8 mouse cellular contexts compared by ENCODE assay signal in genomic region chr14:21750881-21751542, GRCm38 (mm10). TPM values are rescaled to one million over a fixed set of nuclear protein-coding genes. Genes with fewer than 3 reads are reported as not detected.
DNase-seq lines count a peak whose midpoint lies in the region; ATAC-seq and TF ChIP-seq lines count a peak whose summit lies in the region.

Gene Dusp13, minus strand, starts transcription at chr14:21751181.

- peak; percentile 85 for ATAC-seq in erythroid progenitor cell, adult 5-6 weeks (replicated peaks; ENCODE audit: low FRiP score, poor library complexity, severe bottlenecking)
- ATAC-seq in heart, embryonic 16.5 days (replicated peaks; ENCODE audit: extremely low read depth, insufficient read depth, low FRiP score) = peak; percentile 77
- peak; percentile 78 for ATAC-seq in liver, embryonic 14.5 days (ENCODE audit: insufficient read depth)
- ATAC-seq in stomach, embryonic 14.5 days (ENCODE audit: insufficient number of reproducible peaks, insufficient read depth, low FRiP score, low read depth) = peak; percentile 80

- TF ChIP-seq CTCF in bone marrow macrophage, adult 2 months (IDR thresholded peaks at IDR 0.05; ENCODE audit: low read depth, low read length) = no peak
- no peak for TF ChIP-seq CTCF in liver, embryonic 14.5 days (IDR thresholded peaks at IDR 0.05; ENCODE audit: low read depth)

- H3K36me3 ChIP-seq in heart, embryonic 16.5 days (ENCODE audit: control insufficient read depth, insufficient read depth) = no peaks in the 10 kb centered on the region
- H3K36me3 ChIP-seq in liver, embryonic 14.5 days (replicated peaks; ENCODE audit: control insufficient read depth, insufficient read depth, low read depth) = no peaks in the 10 kb centered on the region
- no peaks in the 10 kb centered on the region for H3K36me3 ChIP-seq in stomach, embryonic 14.5 days (ENCODE audit: control insufficient read depth, insufficient read depth, low read length)

- peaks cover 52% of the 10 kb centered on the region for H3K4me1 ChIP-seq in bone marrow macrophage, adult 2 months (ENCODE audit: control insufficient read depth, insufficient read depth, low read length)
- peaks cover 10% of the 10 kb centered on the region for H3K4me1 ChIP-seq in heart, embryonic 16.5 days (ENCODE audit: control insufficient read depth, insufficient read depth, low read length)
- H3K4me1 ChIP-seq in liver, embryonic 14.5 days (replicated peaks; ENCODE audit: control insufficient read depth in 2 of 2, insufficient read depth in 2 of 2, low read length in 1 of 2) = peaks cover 23 to 27% of the 10 kb centered on the region in 2 experiments
- peaks cover 4% of the 10 kb centered on the region; the same call in 1 of the 2 replicates for H3K4me1 ChIP-seq in stomach, embryonic 14.5 days (ENCODE audit: control insufficient read depth, insufficient read depth, low read length)

- 0% methylated on average over 26 of the region's 26 CpGs for WGBS in heart, embryonic 16.5 days
- WGBS in liver, embryonic 14.5 days (ENCODE audit: insufficient replicate concordance) = 0% methylated on average over 26 of the region's 26 CpGs
- WGBS in stomach, embryonic 14.5 days = under 1% methylated on average over 26 of the region's 26 CpGs

- peak within 1 kb of the TSS; percentile 72 for H3K4me2 ChIP-seq in heart, embryonic 16.5 days (ENCODE audit: low read depth, low read length)
- H3K4me2 ChIP-seq in liver, embryonic 14.5 days (ENCODE audit: low read depth) = peak within 1 kb of the TSS; percentile 84
- H3K4me2 ChIP-seq in stomach, embryonic 14.5 days (replicated peaks; ENCODE audit: low read depth, low read length) = peak within 1 kb of the TSS; percentile 66

- no peaks in the 10 kb centered on the region for H3K9me3 ChIP-seq in heart, embryonic 16.5 days (replicated peaks; ENCODE audit: control insufficient read depth, low read length)
- H3K9me3 ChIP-seq in liver, embryonic 14.5 days (ENCODE audit: control insufficient read depth, low read length) = no peaks in the 10 kb centered on the region
- H3K9me3 ChIP-seq in stomach, embryonic 14.5 days (ENCODE audit: control insufficient read depth, low read depth, low read length) = no peaks in the 10 kb centered on the region

- peak within 1 kb of the TSS; percentile 89 for H3K9ac ChIP-seq in heart, embryonic 16.5 days (ENCODE audit: low read length)
- peak within 1 kb of the TSS; percentile 92 for H3K9ac ChIP-seq in liver, embryonic 14.5 days (replicated peaks)
- peak within 1 kb of the TSS; percentile 76 for H3K9ac ChIP-seq in stomach, embryonic 14.5 days (replicated peaks; ENCODE audit: low read depth, low read length)

- DNase-seq in CD4-positive helper T cell, adult 2 months (ENCODE audit: low read depth, low spot score) = peak; percentile 85
- DNase-seq in kidney, postnatal 25 days = peak; percentile 76 to 90
- peak in 1 of 3 experiments; percentile 31 for DNase-seq in liver, embryonic 14.5 days (ENCODE audit: low read depth in 3 of 3, low spot score in 3 of 3)
- DNase-seq in natural killer cell, adult 2 months (ENCODE audit: low spot score in 2 of 2) = peak; percentile 53 to 68

- peak within 1 kb of the TSS; percentile 81 for H3K4me3 ChIP-seq in bone marrow macrophage, adult 2 months (ENCODE audit: insufficient read depth, low read length)
- H3K4me3 ChIP-seq in heart, embryonic 16.5 days (ENCODE audit: low read length) = peak within 1 kb of the TSS; percentile 87
- peak within 1 kb of the TSS; percentile 89 to 99 for H3K4me3 ChIP-seq in liver, embryonic 14.5 days (ENCODE audit: insufficient read depth in 1 of 2, low read depth in 2 of 2, low read length in 2 of 2)
- H3K4me3 ChIP-seq in stomach, embryonic 14.5 days (ENCODE audit: low read depth, low read length) = peak within 1 kb of the TSS; percentile 98

- no peak for TF ChIP-seq POLR2A in bone marrow macrophage, adult 2 months (IDR thresholded peaks at IDR 0.05; ENCODE audit: borderline replicate concordance, low read depth, low read length)

- no peaks in the 10 kb centered on the region for H3K27me3 ChIP-seq in heart, embryonic 16.5 days (ENCODE audit: control insufficient read depth, insufficient read depth, low read length)
- H3K27me3 ChIP-seq in liver, embryonic 14.5 days (ENCODE audit: control insufficient read depth, insufficient read depth, low read length) = no peaks in the 10 kb centered on the region
- no peaks in the 10 kb centered on the region for H3K27me3 ChIP-seq in stomach, embryonic 14.5 days (ENCODE audit: control insufficient read depth, insufficient read depth, low read length)

- no peak for TF ChIP-seq EP300 in liver, embryonic 14.5 days (IDR thresholded peaks at IDR 0.05; ENCODE audit: low read depth)

- H3K27ac ChIP-seq in bone marrow macrophage, adult 2 months (ENCODE audit: insufficient read depth, low read depth, low read length) = peak within 1 kb of the TSS; percentile 63
- peak within 1 kb of the TSS; percentile 84 for H3K27ac ChIP-seq in heart, embryonic 16.5 days (ENCODE audit: low read length)
- peak within 1 kb of the TSS; percentile 35 for H3K27ac ChIP-seq in liver, embryonic 14.5 days
- H3K27ac ChIP-seq in stomach, embryonic 14.5 days (ENCODE audit: low read length) = peak within 1 kb of the TSS; percentile 83

RNA-seq across cellular contexts. Expression of gene Dusp13, which starts in this region (rescaled TPM):
- polyA plus RNA-seq in bone marrow macrophage, adult 2 months (2012; ENCODE audit: insufficient read depth, insufficient read length, missing spikeins) = 0.79 TPM in 1 of 2 replicates, not detected in the other
- not detected in 2 replicates for total RNA-seq in erythroid progenitor cell, adult 5-6 weeks (2015; ENCODE audit: low replicate concordance)
- not detected in 2 replicates for total RNA-seq in erythroid progenitor cell, adult 5-6 weeks (2017; ENCODE audit: low replicate concordance)
- polyA plus RNA-seq in heart, embryonic 16.5 days (2015; fragmentation: Nextera tagmentation; extraction: Ambion mirVana) = not detected in 2 replicates
- polyA plus RNA-seq in liver, embryonic 14.5 days (2012; rRNA removed) = 0.04 TPM in 1 of 2 replicates, not detected in the other
- not detected in 2 replicates for polyA plus RNA-seq in liver, embryonic 14.5 days (2014; fragmentation: Nextera tagmentation; extraction: Ambion mirVana)
- polyA plus RNA-seq in stomach, embryonic 14.5 days (2014; fragmentation: Nextera tagmentation; extraction: Ambion mirVana) = not detected in 2 replicates

Comparison
In these comparisons a context has a peak if more than half of its experiments do, and no peak if none do; other contexts are left out.
1. Peak in ATAC-seq in erythroid progenitor cell, adult 5-6 weeks; RNA of the gene not detected or under 1 TPM.
2. Peak in ATAC-seq, H3K4me3 ChIP-seq, H3K27ac ChIP-seq, H3K9ac ChIP-seq and H3K4me2 ChIP-seq in heart, embryonic 16.5 days; RNA of the gene not detected or under 1 TPM.
3. Peak in ATAC-seq, H3K4me3 ChIP-seq, H3K27ac ChIP-seq, H3K9ac ChIP-seq and H3K4me2 ChIP-seq in liver, embryonic 14.5 days; RNA of the gene not detected or under 1 TPM.
4. Peak in ATAC-seq, H3K4me3 ChIP-seq, H3K27ac ChIP-seq, H3K9ac ChIP-seq and H3K4me2 ChIP-seq in stomach, embryonic 14.5 days; RNA of the gene not detected or under 1 TPM.